Mouse (Mus musculus) B cell, adult 2 months (primary cell): Measurements from ENCODE around the gene Ctnna3.
A peak's percentile ranks its signal among the peaks of the same experiment; 100 is the strongest.

Source experiments
- DNase-seq, 2 experiments: peaks; one replicate each; pipeline ENCODE4 v3.0.0; 2022

The Ctnna3 gene

GRCm38 (mm10) chr10:63541754-63542153 lies 111.9 kb downstream of the Ctnna3 start:
- no peak for DNase-seq

GRCm38 (mm10) chr10:63542493-63542892 lies 112.6 kb downstream of the Ctnna3 start:
- DNase-seq, result no peak

GRCm38 (mm10) chr10:63566691-63567090 lies 136.8 kb downstream of the Ctnna3 start:
- no peak for DNase-seq

GRCm38 (mm10) chr10:63571561-63571960 lies 141.7 kb downstream of the Ctnna3 start:
- no peak for DNase-seq

GRCm38 (mm10) chr10:63572866-63573265 lies 143.0 kb downstream of the Ctnna3 start:
- DNase-seq, result no peak

- DNase-seq, result no peak
These were observed 144.3 kb downstream of the Ctnna3 start for GRCm38 (mm10) chr10:63574100-63574609.

GRCm38 (mm10) chr10:63582608-63583007 lies 152.7 kb downstream of the Ctnna3 start:
- peak; percentile 59 to 60 for DNase-seq

GRCm38 (mm10) chr10:63583798-63584374 lies 154.0 kb downstream of the Ctnna3 start:
- no peak for DNase-seq

- no peak for DNase-seq
These were observed 169.5 kb downstream of the Ctnna3 start for GRCm38 (mm10) chr10:63599417-63599816.

GRCm38 (mm10) chr10:63601206-63601605 lies 171.3 kb downstream of the Ctnna3 start:
- no peak for DNase-seq

GRCm38 (mm10) chr10:63628546-63628945 lies 198.6 kb downstream of the Ctnna3 start:
- no peak for DNase-seq

- DNase-seq, result no peak
These were observed 204.0 kb downstream of the Ctnna3 start for GRCm38 (mm10) chr10:63633915-63634314.

- DNase-seq, result no peak
These were observed 208.1 kb downstream of the Ctnna3 start for GRCm38 (mm10) chr10:63637987-63638386.

- DNase-seq, result no peak
These were observed 217.4 kb downstream of the Ctnna3 start for GRCm38 (mm10) chr10:63647300-63647699.

GRCm38 (mm10) chr10:63650307-63650706 lies 220.4 kb downstream of the Ctnna3 start:
- no peak for DNase-seq

GRCm38 (mm10) chr10:63652887-63653286 lies 223.0 kb downstream of the Ctnna3 start:
- DNase-seq, result no peak

GRCm38 (mm10) chr10:63653571-63653970 lies 223.7 kb downstream of the Ctnna3 start:
- DNase-seq, result no peak

- no peak for DNase-seq
These were observed 224.7 kb downstream of the Ctnna3 start for GRCm38 (mm10) chr10:63654560-63654959.

GRCm38 (mm10) chr10:63676343-63676742 lies 246.4 kb downstream of the Ctnna3 start:
- no peak for DNase-seq

- DNase-seq, result no peak
These were observed 259.3 kb downstream of the Ctnna3 start for GRCm38 (mm10) chr10:63689233-63689632.

GRCm38 (mm10) chr10:63689651-63690050 lies 259.8 kb downstream of the Ctnna3 start:
- DNase-seq, result no peak

GRCm38 (mm10) chr10:63692039-63692438 lies 262.1 kb downstream of the Ctnna3 start:
- DNase-seq, result no peak

- no peak for DNase-seq
These were observed 280.3 kb downstream of the Ctnna3 start for GRCm38 (mm10) chr10:63710211-63710610.

GRCm38 (mm10) chr10:63712530-63712929 lies 282.6 kb downstream of the Ctnna3 start:
- no peak for DNase-seq

GRCm38 (mm10) chr10:63714151-63714550 lies 284.3 kb downstream of the Ctnna3 start:
- no peak for DNase-seq
